Mouse (Mus musculus) neural tube, embryonic 12.5 days (tissue): Measurements from ENCODE around the gene Casz1. TPM values are rescaled to one million over a fixed set of nuclear protein-coding genes. Genes with fewer than 3 reads are reported as not detected.

Source experiments
- ATAC-seq: fragments of 200-750 bp; cut with Nextera tagmentation; 2 replicates; pipeline ENCODE4 v1.8.0; 2017; ENCODE audit warnings: low read depth, mild to moderate bottlenecking, moderate TSS enrichment, moderate library complexity; ENCODE audit not compliant: low FRiP score
- H3K27ac ChIP-seq: fragments of 300-500 bp; sonication (generic); 2 replicates; pipeline ENCODE4 v1.5.1; 2016
- H3K27me3 ChIP-seq: fragments of 300-500 bp; sonication (generic); replicated peaks from 2 replicates; pipeline ENCODE4 v1.6.1; 2016; ENCODE audit warnings: mild to moderate bottlenecking
- H3K36me3 ChIP-seq: fragments of 300-500 bp; sonication (generic); 2 replicates; pipeline ENCODE4 v1.6.1; 2016; ENCODE audit warnings: mild to moderate bottlenecking
- H3K4me1 ChIP-seq: fragments of 300-500 bp; sonication (generic); 2 replicates; pipeline ENCODE4 v1.6.1; 2016
- H3K4me2 ChIP-seq: fragments of 300-500 bp; sonication (generic); replicated peaks from 2 replicates; pipeline ENCODE4 v1.6.1; 2016; ENCODE audit warnings: mild to moderate bottlenecking
- H3K4me3 ChIP-seq: fragments of 300-500 bp; sonication (generic); 2 replicates; pipeline ENCODE4 v1.5.1; 2016
- H3K9ac ChIP-seq: fragments of 300-500 bp; sonication (generic); 2 replicates; pipeline ENCODE4 v1.6.1; 2016; ENCODE audit warnings: mild to moderate bottlenecking
- H3K9me3 ChIP-seq: fragments of 300-500 bp; sonication (generic); 2 replicates; pipeline ENCODE4 v1.6.1; 2016; ENCODE audit warnings: mild to moderate bottlenecking
- WGBS: fragments of 180-500 bp; shearing (Covaris S2); methylation state at CpG from one replicate; pipeline ENCODE4 v1.1.7; 2016; 5-methylcytosine and 5-hydroxymethylcytosine counted together
- polyA plus RNA-seq: library from polyadenylated mRNA; unstranded; fragments of >200 nt; fragmentation: Nextera tagmentation; extraction: Ambion mirVana; gene quantifications from 2 replicates; pipeline ENCODE4 v1.2.1, GENCODE M21; 2016

Casz1 gene
- polyA plus RNA-seq, 1 experiment from 2014 or later = 14.2 TPM

DNA sequence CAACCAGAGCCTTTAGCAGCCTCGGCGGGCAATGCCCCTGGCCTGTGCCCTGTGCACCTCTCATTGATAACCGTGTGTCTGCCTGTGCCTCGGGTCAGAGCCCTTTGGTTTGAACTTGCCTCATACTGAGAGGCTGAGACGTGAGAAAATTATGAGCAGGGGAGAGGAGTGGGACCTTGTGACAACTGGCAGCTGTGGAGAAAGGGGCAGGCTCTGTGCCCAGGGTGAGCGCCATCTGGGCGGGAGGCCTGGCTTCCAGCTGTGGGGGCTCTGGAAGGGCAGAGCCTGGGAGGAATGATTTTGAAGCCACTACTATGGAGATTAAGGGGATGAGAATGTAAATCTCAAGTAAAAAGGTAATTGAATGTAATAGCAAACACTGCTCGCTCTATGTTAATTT, 19.1 kb downstream of the Casz1 start:
- Histone ChIP-seq H3K9ac (no peak overlapping the region), H3K27ac (no peak overlapping the region), H3K9me3 (no peaks in the 10 kb centered on the region), H3K4me3 (no peak overlapping the region), H3K4me2 (no peak overlapping the region), H3K27me3 (peaks cover 24% of the 10 kb centered on the region), H3K4me1 (peaks cover 7% of the 10 kb centered on the region; the same call in 1 of the 2 replicates), H3K36me3 (no peaks in the 10 kb centered on the region)
- 64% methylated on average over 8 of the region's 8 CpGs for WGBS
- ATAC-seq = no peak

GRCm38 (mm10) chr4:148830350-148830749, 26.1 kb downstream of the Casz1 start:
- H3K27ac ChIP-seq = no peak overlapping the region
- ATAC-seq = peak; percentile 69
- H3K9me3 ChIP-seq = no peaks in the 10 kb centered on the region
- no peak overlapping the region for H3K9ac ChIP-seq
- peaks cover 13% of the 10 kb centered on the region; the same call in 1 of the 2 replicates for H3K4me1 ChIP-seq
- H3K4me2 ChIP-seq = no peak overlapping the region
- no peak overlapping the region for H3K4me3 ChIP-seq
- H3K36me3 ChIP-seq = no peaks in the 10 kb centered on the region
- peaks cover 21% of the 10 kb centered on the region for H3K27me3 ChIP-seq
- 58% methylated on average over 7 of the region's 7 CpGs for WGBS

- H3K4me3 ChIP-seq = no peak overlapping the region
- H3K36me3 ChIP-seq = no peaks in the 10 kb centered on the region; the same call in 1 of the 2 replicates
- H3K27ac ChIP-seq = no peak overlapping the region
- peaks cover 15% of the 10 kb centered on the region; the same call in 1 of the 2 replicates for H3K27me3 ChIP-seq
- 80% methylated on average over 21 of the region's 21 CpGs for WGBS
- H3K9ac ChIP-seq = no peak overlapping the region
- ATAC-seq = no peak
- H3K4me1 ChIP-seq = peaks cover 25% of the 10 kb centered on the region
- no peaks in the 10 kb centered on the region for H3K9me3 ChIP-seq
- no peak overlapping the region for H3K4me2 ChIP-seq
Measured at GRCm38 (mm10) chr4:148833245-148833990, 29.2 kb downstream of the Casz1 start.

DNA sequence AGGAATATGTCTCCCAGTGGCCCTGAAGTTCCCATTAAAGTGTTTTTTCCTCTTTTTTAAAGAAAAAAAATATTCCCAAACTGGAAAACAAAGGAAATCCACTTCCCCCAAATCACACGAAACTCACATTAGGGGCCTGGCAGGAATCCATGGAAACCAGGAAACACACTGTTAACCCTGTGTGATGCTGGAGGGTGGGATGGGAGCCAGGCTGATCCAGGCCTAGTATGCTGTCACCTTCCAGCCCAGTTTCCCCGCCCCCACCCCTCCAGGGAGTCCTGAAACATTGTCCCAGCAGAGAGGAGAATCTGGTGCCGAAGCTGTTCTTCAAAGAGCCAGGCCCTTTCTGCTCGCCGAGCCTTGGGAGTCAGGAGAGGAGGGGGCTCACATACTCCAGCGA, 32.2 kb downstream of the Casz1 start:
- peaks cover 15% of the 10 kb centered on the region; the same call in 1 of the 2 replicates for H3K27me3 ChIP-seq
- no peak overlapping the region for H3K27ac ChIP-seq
- ATAC-seq = no peak
- H3K4me3 ChIP-seq = no peak overlapping the region
- no peak overlapping the region for H3K4me2 ChIP-seq
- WGBS = 37% methylated on average over 6 of the region's 6 CpGs
- no peak overlapping the region for H3K9ac ChIP-seq
- H3K36me3 ChIP-seq = no peaks in the 10 kb centered on the region; the same call in 1 of the 2 replicates
- no peaks in the 10 kb centered on the region for H3K9me3 ChIP-seq
- peaks cover 25% of the 10 kb centered on the region for H3K4me1 ChIP-seq

GRCm38 (mm10) chr4:148837046-148837445, 32.8 kb downstream of the Casz1 start:
- Histone ChIP-seq H3K4me3 (no peak overlapping the region), H3K27ac (no peak overlapping the region), H3K4me1 (peaks cover 26% of the 10 kb centered on the region), H3K9me3 (no peaks in the 10 kb centered on the region), H3K27me3 (peaks cover 18% of the 10 kb centered on the region), H3K4me2 (no peak overlapping the region), H3K9ac (0 out of 2 replicates have a peak overlapping the region, but pooled peaks have one; percentile 17), H3K36me3 (no peaks in the 10 kb centered on the region; the same call in 1 of the 2 replicates)
- no peak for ATAC-seq
- 53% methylated on average over 9 of the region's 9 CpGs for WGBS

- Histone ChIP-seq H3K4me2 (no peak overlapping the region), H3K36me3 (no peaks in the 10 kb centered on the region; the same call in 1 of the 2 replicates), H3K9ac (no peak overlapping the region), H3K4me1 (peaks cover 29% of the 10 kb centered on the region), H3K9me3 (no peaks in the 10 kb centered on the region), H3K27me3 (peaks cover 18% of the 10 kb centered on the region), H3K27ac (no peak overlapping the region), H3K4me3 (no peak overlapping the region)
- ATAC-seq = no peak
- 79% methylated on average over 6 of the region's 6 CpGs for WGBS
Measured at GRCm38 (mm10) chr4:148837644-148838043, 33.4 kb downstream of the Casz1 start.

DNA sequence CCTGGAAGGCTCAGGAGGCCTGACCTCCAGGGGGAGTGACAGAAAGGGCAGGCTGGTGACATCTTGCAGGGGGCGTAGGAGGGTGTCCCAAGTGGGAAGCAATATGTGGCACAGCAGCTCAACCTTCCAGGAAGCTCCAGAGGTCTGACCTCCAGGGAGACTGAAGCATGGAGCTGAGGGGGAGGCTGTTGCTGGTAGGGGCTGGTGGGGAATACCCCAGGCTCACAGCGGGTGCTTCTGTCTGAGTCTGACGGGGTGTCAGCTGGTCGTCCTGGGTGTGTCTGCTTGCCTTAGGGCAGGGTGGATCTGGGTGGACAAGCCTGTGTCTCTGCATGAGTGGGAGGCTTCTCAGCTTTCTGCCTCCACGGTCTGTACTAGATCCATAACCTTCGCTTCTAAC, 38.1 kb downstream of the Casz1 start:
- H3K27me3 ChIP-seq = peaks cover 20% of the 10 kb centered on the region
- H3K4me2 ChIP-seq = no peak overlapping the region
- 70% methylated on average over 6 of the region's 6 CpGs for WGBS
- ATAC-seq = no peak
- H3K9me3 ChIP-seq = no peaks in the 10 kb centered on the region
- peaks cover 19% of the 10 kb centered on the region for H3K4me1 ChIP-seq
- H3K4me3 ChIP-seq = no peak overlapping the region
- H3K36me3 ChIP-seq = no peaks in the 10 kb centered on the region; the same call in 1 of the 2 replicates
- H3K9ac ChIP-seq = no peak overlapping the region
- H3K27ac ChIP-seq = no peak overlapping the region

- Histone ChIP-seq H3K27ac (no peak overlapping the region), H3K9ac (no peak overlapping the region), H3K4me1 (peaks cover 15% of the 10 kb centered on the region), H3K9me3 (no peaks in the 10 kb centered on the region), H3K36me3 (no peaks in the 10 kb centered on the region), H3K4me2 (no peak overlapping the region), H3K4me3 (no peak overlapping the region), H3K27me3 (peaks cover 25% of the 10 kb centered on the region)
- ATAC-seq = no peak
- WGBS = 47% methylated on average over 7 of the region's 7 CpGs
Measured at GRCm38 (mm10) chr4:148844921-148845320, 40.7 kb downstream of the Casz1 start.

DNA sequence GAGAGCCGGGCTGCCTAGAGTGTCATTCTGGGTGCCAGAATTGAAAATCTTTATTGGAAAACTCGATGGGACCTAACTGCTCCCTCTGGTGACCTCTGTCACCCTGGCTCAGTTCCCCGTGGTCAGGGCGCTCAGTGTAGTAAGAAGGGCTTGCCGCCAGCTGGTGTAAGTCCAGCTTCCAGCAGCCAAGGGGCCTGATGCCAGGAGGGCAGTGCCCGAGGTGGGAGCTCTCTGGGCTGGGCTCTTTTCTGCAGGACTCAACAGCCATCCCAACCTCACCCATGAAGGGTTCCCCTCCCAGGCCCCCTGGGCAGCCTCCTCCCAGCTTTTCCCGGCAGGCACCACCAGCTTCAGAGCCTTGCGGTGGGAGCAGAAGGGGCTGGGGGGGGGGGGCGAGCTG, 42.0 kb downstream of the Casz1 start:
- no peak overlapping the region for H3K27ac ChIP-seq
- H3K4me2 ChIP-seq = 0 out of 2 replicates have a peak overlapping the region, but pooled peaks have one; percentile 14
- H3K36me3 ChIP-seq = no peaks in the 10 kb centered on the region
- H3K9me3 ChIP-seq = no peaks in the 10 kb centered on the region
- H3K4me3 ChIP-seq = no peak overlapping the region
- 62% methylated on average over 9 of the region's 9 CpGs for WGBS
- H3K27me3 ChIP-seq = peaks cover 33% of the 10 kb centered on the region
- H3K4me1 ChIP-seq = peaks cover 16% of the 10 kb centered on the region
- no peak overlapping the region for H3K9ac ChIP-seq
- ATAC-seq = no peak

DNA sequence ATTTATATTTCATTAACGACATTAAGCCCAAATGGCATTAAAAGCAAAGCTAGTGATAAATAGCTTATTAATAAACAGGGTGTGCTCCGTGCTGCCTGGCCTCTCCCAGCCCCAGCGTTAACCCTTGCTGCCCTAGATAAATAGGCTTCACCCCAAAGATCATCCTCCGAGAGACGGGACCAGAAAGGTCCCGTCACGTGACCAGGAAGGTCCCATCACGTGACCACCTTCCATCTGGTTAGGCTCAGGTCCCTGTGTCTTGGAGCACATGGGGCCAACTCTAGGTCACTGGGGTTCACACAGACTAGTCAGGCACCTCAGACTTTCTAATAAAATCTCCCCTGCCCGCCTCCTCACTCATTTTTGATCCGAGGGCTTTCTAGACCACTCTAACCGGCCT, 42.5 kb downstream of the Casz1 start:
- Histone ChIP-seq H3K27ac (no peak overlapping the region), H3K9ac (no peak overlapping the region), H3K4me2 (0 out of 2 replicates have a peak overlapping the region, but pooled peaks have one; percentile 14), H3K9me3 (no peaks in the 10 kb centered on the region), H3K4me3 (no peak overlapping the region), H3K4me1 (peaks cover 21% of the 10 kb centered on the region), H3K27me3 (peaks cover 33% of the 10 kb centered on the region), H3K36me3 (no peaks in the 10 kb centered on the region)
- WGBS = 68% methylated on average over 11 of the region's 11 CpGs
- ATAC-seq = no peak

DNA sequence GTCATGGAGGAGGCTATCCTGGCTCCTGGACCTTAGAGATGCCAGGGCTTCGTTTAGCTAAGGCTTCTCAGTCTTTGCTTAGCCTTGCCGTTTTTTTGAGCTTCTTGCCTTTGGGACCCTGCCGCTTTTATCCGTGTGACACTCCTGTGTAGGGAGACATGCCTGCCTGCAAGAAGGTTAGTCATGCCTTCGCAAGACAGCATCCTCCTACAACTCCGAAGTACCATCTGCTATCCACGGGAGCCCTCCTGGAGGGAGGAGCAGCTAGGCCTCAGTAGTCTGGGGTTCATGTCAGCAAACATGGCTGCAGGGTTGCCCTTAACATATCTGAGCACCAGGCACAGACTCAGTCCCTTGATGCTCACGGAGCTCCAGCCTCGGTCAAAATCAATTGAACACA, 43.4 kb downstream of the Casz1 start:
- Histone ChIP-seq H3K4me1 (peaks cover 26% of the 10 kb centered on the region), H3K9me3 (no peaks in the 10 kb centered on the region), H3K36me3 (no peaks in the 10 kb centered on the region), H3K9ac (no peak overlapping the region), H3K4me3 (no peak overlapping the region), H3K4me2 (no peak overlapping the region), H3K27me3 (peaks cover 34% of the 10 kb centered on the region), H3K27ac (no peak overlapping the region)
- 85% methylated on average over 9 of the region's 9 CpGs for WGBS
- ATAC-seq = no peak

GRCm38 (mm10) chr4:148849437-148849836, 45.2 kb downstream of the Casz1 start:
- ATAC-seq = no peak
- WGBS = 64% methylated on average over 6 of the region's 6 CpGs
- Histone ChIP-seq H3K36me3 (no peaks in the 10 kb centered on the region), H3K4me1 (peaks cover 29% of the 10 kb centered on the region), H3K27ac (no peak overlapping the region), H3K9me3 (no peaks in the 10 kb centered on the region), H3K27me3 (peaks cover 38% of the 10 kb centered on the region), H3K4me3 (no peak overlapping the region), H3K4me2 (no peak overlapping the region), H3K9ac (no peak overlapping the region)

- Histone ChIP-seq H3K4me1 (peaks cover 37% of the 10 kb centered on the region), H3K27me3 (peaks cover 60% of the 10 kb centered on the region), H3K9me3 (no peaks in the 10 kb centered on the region), H3K36me3 (no peaks in the 10 kb centered on the region), H3K4me2 (no peak overlapping the region), H3K4me3 (no peak overlapping the region), H3K27ac (no peak overlapping the region), H3K9ac (no peak overlapping the region)
- no peak for ATAC-seq
- 81% methylated on average over 4 of the region's 4 CpGs for WGBS
Measured at GRCm38 (mm10) chr4:148853057-148853456, 48.8 kb downstream of the Casz1 start.
